Mouse (Mus musculus) ovary, postnatal 10 days (tissue): Measurements from ENCODE around the gene Anks1.

ENCODE experiments used
- DNase-seq: peaks from one replicate; pipeline ENCODE4 v3.0.0; 2022; ENCODE audit warnings: low spot score

The Anks1 gene

GRCm38 (mm10) chr17:28021911-28022310 is 112.8 kb downstream of the Anks1 start:
- DNase-seq, result no peak

- no peak for DNase-seq
These were observed 113.9 kb downstream of the Anks1 start for GRCm38 (mm10) chr17:28022854-28023655.

- DNase-seq, result no peak
These were observed 116.4 kb downstream of the Anks1 start for GRCm38 (mm10) chr17:28025541-28025961.

GRCm38 (mm10) chr17:28026111-28026872 is 117.2 kb downstream of the Anks1 start:
- no peak for DNase-seq

- DNase-seq, result no peak
These were observed 118.1 kb downstream of the Anks1 start for GRCm38 (mm10) chr17:28027197-28027596.

GRCm38 (mm10) chr17:28028236-28028635 is 119.1 kb downstream of the Anks1 start:
- DNase-seq, result no peak

- DNase-seq, result no peak
These were observed 120.2 kb downstream of the Anks1 start for GRCm38 (mm10) chr17:28029308-28029707.

GRCm38 (mm10) chr17:28030446-28030845 is 121.3 kb downstream of the Anks1 start:
- no peak for DNase-seq

- no peak for DNase-seq
These were observed 122.3 kb downstream of the Anks1 start for GRCm38 (mm10) chr17:28031281-28031941.

- no peak for DNase-seq
These were observed 123.1 kb downstream of the Anks1 start for GRCm38 (mm10) chr17:28032219-28032618.

GRCm38 (mm10) chr17:28033046-28033580 is 124.0 kb downstream of the Anks1 start:
- no peak for DNase-seq

GRCm38 (mm10) chr17:28034986-28035385 is 125.9 kb downstream of the Anks1 start:
- DNase-seq, result no peak

- no peak for DNase-seq
These were observed 128.0 kb downstream of the Anks1 start for GRCm38 (mm10) chr17:28036813-28037756.

- DNase-seq, result no peak
These were observed 131.5 kb downstream of the Anks1 start for GRCm38 (mm10) chr17:28040620-28041019.

- no peak for DNase-seq
These were observed 132.2 kb downstream of the Anks1 start for GRCm38 (mm10) chr17:28041298-28041697.

- DNase-seq, result no peak
These were observed 133.2 kb downstream of the Anks1 start for GRCm38 (mm10) chr17:28042299-28042771.

GRCm38 (mm10) chr17:28047017-28047416 is 137.9 kb downstream of the Anks1 start:
- DNase-seq, result no peak

GRCm38 (mm10) chr17:28047520-28047919 is 138.4 kb downstream of the Anks1 start:
- no peak for DNase-seq

GRCm38 (mm10) chr17:28048425-28048824 is 139.3 kb downstream of the Anks1 start:
- no peak for DNase-seq

- DNase-seq, result no peak
These were observed 141.1 kb downstream of the Anks1 start for GRCm38 (mm10) chr17:28050210-28050609.

GRCm38 (mm10) chr17:28052293-28052863 is 143.3 kb downstream of the Anks1 start:
- no peak for DNase-seq
